Mouse (Mus musculus) left cerebral cortex, postnatal 36 days (tissue): ENCODE results near the gene Rasl10b. TPM values are rescaled to one million over a fixed set of nuclear protein-coding genes. Genes with fewer than 3 reads are reported as not detected.

Experiments
- DNase-seq, 2 experiments: peaks; one replicate each; pipeline ENCODE4 v3.0.0; 2021 to 2022; ENCODE audit warnings: low spot score in 2 of 2, mixed read lengths in 1 of 2
- intact Hi-C: fragments of 180-260 bp; cut with DNase I; formaldehyde crosslinking; loops from one replicate; pipeline ENCODE4 v1.15.1; 2025
- total RNA-seq, 2 experiments: library from RNA; stranded (reverse); gene quantifications; 2 replicates each; pipeline ENCODE4 v1.2.3; 2021

Rasl10b gene
- total RNA-seq, result 100 to 1,000 TPM; 255 to 263 TPM

- DNase-seq, result peak in 1 of 2 experiments; percentile 66
- intact Hi-C loops, result no loop called here
Measured at GRCm38 (mm10) chr11:83409087-83409754, at the start of gene Rasl10b. Gene Rasl10b, plus strand, starts transcription at chr11:83409137.

GRCm38 (mm10) chr11:83364656-83365055, 44.3 kb upstream of the Rasl10b start:
- intact Hi-C loops, result no loop called here
- DNase-seq, result no peak

GRCm38 (mm10) chr11:83371267-83371666, 37.7 kb upstream of the Rasl10b start:
- intact Hi-C loops, result no loop called here
- peak; percentile 25 to 39 for DNase-seq

- intact Hi-C loops, result no loop called here
- DNase-seq, result no peak
Measured at GRCm38 (mm10) chr11:83379745-83380341, 29.1 kb upstream of the Rasl10b start.

GRCm38 (mm10) chr11:83382876-83383531, 25.9 kb upstream of the Rasl10b start:
- DNase-seq, result no peak
- intact Hi-C loops, result no loop called here

GRCm38 (mm10) chr11:83383532-83383887, 25.4 kb upstream of the Rasl10b start:
- intact Hi-C loops, result no loop called here
- DNase-seq, result no peak

GRCm38 (mm10) chr11:83393062-83393461, 15.9 kb upstream of the Rasl10b start:
- intact Hi-C loops, result no loop called here
- no peak for DNase-seq

- no peak for DNase-seq
- intact Hi-C loops, result no loop called here
Measured at GRCm38 (mm10) chr11:83394802-83395439, 14.0 kb upstream of the Rasl10b start.

- no peak for DNase-seq
Measured at GRCm38 (mm10) chr11:83397626-83398025, 11.3 kb upstream of the Rasl10b start.

GRCm38 (mm10) chr11:83398724-83399123, 10.2 kb upstream of the Rasl10b start:
- intact Hi-C loops, result no loop called here
- no peak for DNase-seq

More at GRCm38 (mm10) chr11:83397626-83398025, 11.3 kb upstream of the Rasl10b start:
- intact Hi-C loops, result no loop called here

GRCm38 (mm10) chr11:83403787-83404186, 5.2 kb upstream of the Rasl10b start:
- DNase-seq, result no peak
- intact Hi-C loops, result no loop called here

- intact Hi-C loops, result no loop called here
- DNase-seq, result no peak
Measured at GRCm38 (mm10) chr11:83406391-83406790, 2.5 kb upstream of the Rasl10b start.

GRCm38 (mm10) chr11:83408242-83408641, 695 bp upstream of the Rasl10b start:
- DNase-seq, result no peak
- intact Hi-C loops, result no loop called here

GRCm38 (mm10) chr11:83409792-83410291, 905 bp downstream of the Rasl10b start:
- intact Hi-C loops, result no loop called here
- DNase-seq, result no peak

- intact Hi-C loops, result no loop called here
- no peak for DNase-seq
Measured at GRCm38 (mm10) chr11:83410510-83410909, 1.6 kb downstream of the Rasl10b start.

- DNase-seq, result no peak
- intact Hi-C loops, result no loop called here
Measured at GRCm38 (mm10) chr11:83417080-83417479, 8.1 kb downstream of the Rasl10b start.

- intact Hi-C loops, result no loop called here
Measured at GRCm38 (mm10) chr11:83417708-83418107, 8.8 kb downstream of the Rasl10b start.

GRCm38 (mm10) chr11:83418566-83418965, 9.6 kb downstream of the Rasl10b start:
- intact Hi-C loops, result no loop called here

More at GRCm38 (mm10) chr11:83417708-83418107, 8.8 kb downstream of the Rasl10b start:
- DNase-seq, result peak in 1 of 2 experiments; percentile 58

GRCm38 (mm10) chr11:83420338-83420737, 11.4 kb downstream of the Rasl10b start:
- intact Hi-C loops, result no loop called here
- no peak for DNase-seq

More at GRCm38 (mm10) chr11:83418566-83418965, 9.6 kb downstream of the Rasl10b start:
- DNase-seq, result peak; percentile 72 to 84

GRCm38 (mm10) chr11:83421305-83421704, 12.4 kb downstream of the Rasl10b start:
- DNase-seq, result no peak
- intact Hi-C loops, result no loop called here
